13 mouse cellular contexts compared by ENCODE assay signal in genomic region chr7:19821633-19822032, GRCm38 (mm10). TPM values are rescaled to one million over a fixed set of nuclear protein-coding genes. Genes with fewer than 3 reads are reported as not detected.
DNase-seq lines count a peak whose midpoint lies in the region; ATAC-seq and TF ChIP-seq lines count a peak whose summit lies in the region.
"Had no signal": no experiment of that assay in that cellular context is flagged by ENCODE, and none has a peak within 500 bp of the region (broad histone marks: within the 10 kb centered on the region; RNA-seq: fewer than 3 reads in every experiment).

No protein-coding gene starts in this region.

- TF ChIP-seq EP300 in heart, postnatal 0 days (IDR thresholded peaks at IDR 0.05; ENCODE audit: low read depth): no peak
- no peak for TF ChIP-seq EP300 in liver, embryonic 14.5 days (IDR thresholded peaks at IDR 0.05; ENCODE audit: low read depth)

- H3K36me3 ChIP-seq in heart, postnatal 0 days (replicated peaks; ENCODE audit: control insufficient read depth, insufficient read depth, low read length): no peaks in the 10 kb centered on the region
- H3K36me3 ChIP-seq in E14TG2a.4 (ENCODE audit: insufficient read depth, low read length): peaks cover 30% of the 10 kb centered on the region
- no peaks in the 10 kb centered on the region for H3K36me3 ChIP-seq in embryonic facial prominence, embryonic 14.5 days (ENCODE audit: control insufficient read depth, insufficient read depth, low read length)
- no peaks in the 10 kb centered on the region for H3K36me3 ChIP-seq in liver, embryonic 14.5 days (replicated peaks; ENCODE audit: control insufficient read depth, insufficient read depth, low read depth)
- H3K36me3 ChIP-seq: G1E; hindbrain, embryonic 13.5 days; limb, embryonic 15.5 days had no signal

- DNase-seq in heart, postnatal 0 days (ENCODE audit: low spot score): no peak
- DNase-seq in heart, postnatal 25 days (ENCODE audit: low spot score): no peak
- DNase-seq in embryonic facial prominence, embryonic 14.5 days (ENCODE audit: low spot score): no peak
- no peak for DNase-seq in liver, embryonic 14.5 days (ENCODE audit: low read depth in 3 of 3, low spot score in 3 of 3)
- no peak for DNase-seq in cerebellum, adult 2 months
- no peak for DNase-seq in right cerebral cortex, postnatal 14 days
- DNase-seq: cerebellum, adult 11-12 months had no signal

- ATAC-seq in heart, postnatal 0 days (ENCODE audit: insufficient read depth, low read depth): no peak
- no peak for ATAC-seq in embryonic facial prominence, embryonic 14.5 days (ENCODE audit: low read depth)
- ATAC-seq in liver, embryonic 14.5 days (ENCODE audit: insufficient read depth): no peak

- peaks cover 24% of the 10 kb centered on the region for H3K4me1 ChIP-seq in heart, postnatal 0 days (ENCODE audit: control insufficient read depth, insufficient read depth)
- H3K4me1 ChIP-seq in E14TG2a.4 (replicated peaks; ENCODE audit: low read depth, low read length): peaks cover 76% of the 10 kb centered on the region
- H3K4me1 ChIP-seq in embryonic facial prominence, embryonic 14.5 days (ENCODE audit: control insufficient read depth, insufficient read depth, low read length): peaks cover 41% of the 10 kb centered on the region
- H3K4me1 ChIP-seq in liver, embryonic 14.5 days (replicated peaks; ENCODE audit: control insufficient read depth in 2 of 2, insufficient read depth in 2 of 2, low read length in 1 of 2): peaks cover 0 to 28% of the 10 kb centered on the region in 2 experiments; a peak in 2 of 4 replicates
- H3K4me1 ChIP-seq in cerebellum, adult 2 months (ENCODE audit: control insufficient read depth, insufficient read depth, low read length): no peaks in the 10 kb centered on the region

- 80% methylated on average over 7 of the region's 7 CpGs for WGBS in heart, postnatal 0 days
- 65% methylated on average over 7 of the region's 7 CpGs for WGBS in embryonic facial prominence, embryonic 14.5 days
- WGBS in liver, embryonic 14.5 days (ENCODE audit: insufficient replicate concordance): 60% methylated on average over 7 of the region's 7 CpGs
- 61% methylated on average over 7 of the region's 7 CpGs for WGBS in cerebellum, adult 2 months

- intact Hi-C loops in heart, postnatal 25 days (cut with DNase I): no loop called here

- no peak overlapping the region; the same call in 1 of the 2 replicates for H3K4me2 ChIP-seq in heart, postnatal 0 days (ENCODE audit: low read depth, low read length)
- H3K4me2 ChIP-seq in embryonic facial prominence, embryonic 14.5 days (ENCODE audit: low read depth, low read length): peak overlapping the region; percentile 79; the same call in 1 of the 2 replicates
- peak overlapping the region; percentile 62 for H3K4me2 ChIP-seq in liver, embryonic 14.5 days (ENCODE audit: low read depth)

- TF ChIP-seq POLR2A in cerebellum, adult 2 months (IDR thresholded peaks at IDR 0.05; ENCODE audit: borderline replicate concordance, insufficient read depth, low read length): no peak

- H3K9ac ChIP-seq in heart, postnatal 0 days (replicated peaks; ENCODE audit: low read depth, low read length): no peak overlapping the region
- H3K9ac ChIP-seq in embryonic facial prominence, embryonic 14.5 days (ENCODE audit: low read depth, low read length): no peak overlapping the region
- H3K9ac ChIP-seq in liver, embryonic 14.5 days (replicated peaks): no peak overlapping the region

- H3K4me3 ChIP-seq in heart, postnatal 0 days (ENCODE audit: low read depth, low read length): peak overlapping the region; percentile 52; the same call in 1 of the 2 replicates
- peak overlapping the region; percentile 88 for H3K4me3 ChIP-seq in E14TG2a.4 (replicated peaks; ENCODE audit: low read length)
- H3K4me3 ChIP-seq in embryonic facial prominence, embryonic 14.5 days (ENCODE audit: low read depth, low read length): peak overlapping the region; percentile 44
- peak overlapping the region; percentile 39 to 53; a peak in 3 of 4 replicates for H3K4me3 ChIP-seq in liver, embryonic 14.5 days (ENCODE audit: insufficient read depth in 1 of 2, low read depth in 2 of 2, low read length in 2 of 2)
- no peak overlapping the region for H3K4me3 ChIP-seq in cerebellum, adult 2 months (replicated peaks; ENCODE audit: insufficient read depth, low read depth, low read length)

- no peaks in the 10 kb centered on the region for H3K9me3 ChIP-seq in heart, postnatal 0 days (replicated peaks; ENCODE audit: control insufficient read depth, low read length)
- no peaks in the 10 kb centered on the region for H3K9me3 ChIP-seq in E14TG2a.4 (ENCODE audit: low read length)
- peaks cover 5% of the 10 kb centered on the region; the same call in 1 of the 2 replicates for H3K9me3 ChIP-seq in embryonic facial prominence, embryonic 14.5 days (ENCODE audit: control insufficient read depth, low read length)
- no peaks in the 10 kb centered on the region for H3K9me3 ChIP-seq in liver, embryonic 14.5 days (ENCODE audit: control insufficient read depth, low read length)
- H3K9me3 ChIP-seq: G1E; limb, embryonic 15.5 days had no signal

- no peak overlapping the region for H3K27ac ChIP-seq in heart, postnatal 0 days (ENCODE audit: low read depth)
- no peak overlapping the region for H3K27ac ChIP-seq in embryonic facial prominence, embryonic 14.5 days (replicated peaks; ENCODE audit: low read depth, low read length)
- no peak overlapping the region for H3K27ac ChIP-seq in liver, embryonic 14.5 days
- H3K27ac ChIP-seq in cerebellum, adult 2 months (ENCODE audit: insufficient read depth, low read length): no peak overlapping the region
- H3K27ac ChIP-seq: hindbrain, embryonic 13.5 days; layer of hippocampus, adult 2 months had no signal

- TF ChIP-seq CTCF in heart, postnatal 0 days (IDR thresholded peaks at IDR 0.05; ENCODE audit: low read depth): no peak
- TF ChIP-seq CTCF in E14TG2a.4 (conservative IDR thresholded peaks at IDR 0.05; ENCODE audit: low read length): no peak
- no peak for TF ChIP-seq CTCF in liver, embryonic 14.5 days (IDR thresholded peaks at IDR 0.05; ENCODE audit: low read depth)
- TF ChIP-seq CTCF in cerebellum, adult 2 months (IDR thresholded peaks at IDR 0.05; ENCODE audit: borderline replicate concordance, insufficient read depth, low read depth, low read length): no peak

- peaks cover 12% of the 10 kb centered on the region for H3K27me3 ChIP-seq in heart, postnatal 0 days (ENCODE audit: control insufficient read depth, insufficient read depth, low read length)
- H3K27me3 ChIP-seq in E14TG2a.4 (ENCODE audit: insufficient read depth, low read length): no peaks in the 10 kb centered on the region
- peaks cover 13% of the 10 kb centered on the region for H3K27me3 ChIP-seq in embryonic facial prominence, embryonic 14.5 days (replicated peaks; ENCODE audit: control insufficient read depth, insufficient read depth, low read length)
- H3K27me3 ChIP-seq in liver, embryonic 14.5 days (ENCODE audit: control insufficient read depth, insufficient read depth, low read length): peaks cover 19% of the 10 kb centered on the region
- H3K27me3 ChIP-seq in cerebellum, adult 2 months (ENCODE audit: control insufficient read depth, insufficient read depth, low read length): peaks cover 4% of the 10 kb centered on the region; the same call in 1 of the 2 replicates

RNA-seq across cellular contexts. Expression of gene Bcl3, which starts 0.9 kb away (rescaled TPM):
- total RNA-seq in heart, postnatal 0 days (2014; rRNA removed; ENCODE audit: low replicate concordance): 1.7 and 6.7 TPM in 2 replicates
- 1.6 and 2.0 TPM in 2 replicates for polyA plus RNA-seq in heart, postnatal 0 days (2015; fragmentation: Nextera tagmentation; extraction: Ambion mirVana)
- 1 to 10 TPM; 3.0 to 3.9 TPM for total RNA-seq in heart, postnatal 25 days (2021)
- 4.3 and 4.6 TPM in 2 replicates for polyA plus RNA-seq in embryonic facial prominence, embryonic 14.5 days (2014; fragmentation: Nextera tagmentation; extraction: Ambion mirVana)
- polyA plus RNA-seq in liver, embryonic 14.5 days (2012; rRNA removed): 2.7 and 3.1 TPM in 2 replicates
- polyA plus RNA-seq in liver, embryonic 14.5 days (2014; fragmentation: Nextera tagmentation; extraction: Ambion mirVana): 3.5 and 3.8 TPM in 2 replicates
- polyA plus RNA-seq in cerebellum, adult 2 months (2012; rRNA removed): 0.80 and 0.84 TPM in 2 replicates

RNA-seq across cellular contexts. Expression of gene Cblc, which starts 25.0 kb away (rescaled TPM):
- total RNA-seq in heart, postnatal 0 days (2014; rRNA removed; ENCODE audit: low replicate concordance): 0.35 TPM in 1 of 2 replicates, not detected in the other
- polyA plus RNA-seq in heart, postnatal 0 days (2015; fragmentation: Nextera tagmentation; extraction: Ambion mirVana): 0.36 and 0.37 TPM in 2 replicates
- total RNA-seq in heart, postnatal 25 days (2021): under 1 TPM in 1 of 2 experiments, not detected in 1; 0.73 TPM
- 4.7 TPM in 2 replicates for polyA plus RNA-seq in embryonic facial prominence, embryonic 14.5 days (2014; fragmentation: Nextera tagmentation; extraction: Ambion mirVana)
- 0.95 and 1.2 TPM in 2 replicates for polyA plus RNA-seq in liver, embryonic 14.5 days (2012; rRNA removed)
- polyA plus RNA-seq in liver, embryonic 14.5 days (2014; fragmentation: Nextera tagmentation; extraction: Ambion mirVana): 1.1 and 1.3 TPM in 2 replicates
- not detected in 2 replicates for polyA plus RNA-seq in cerebellum, adult 2 months (2012; rRNA removed)
- total RNA-seq: G1E; gastrocnemius, adult 18-20 months; layer of hippocampus, adult 2 months had no signal
- polyA plus RNA-seq: G1E; hindbrain, embryonic 13.5 days had no signal

RNA-seq across cellular contexts. Expression of gene Gm19345, which starts 30.2 kb away (rescaled TPM):
- total RNA-seq in heart, postnatal 0 days (2014; rRNA removed; ENCODE audit: low replicate concordance): not detected in 2 replicates
- not detected in 2 replicates for polyA plus RNA-seq in heart, postnatal 0 days (2015; fragmentation: Nextera tagmentation; extraction: Ambion mirVana)
- total RNA-seq in heart, postnatal 25 days (2021): not detected
- polyA plus RNA-seq in embryonic facial prominence, embryonic 14.5 days (2014; fragmentation: Nextera tagmentation; extraction: Ambion mirVana): 0.69 and 0.75 TPM in 2 replicates
- polyA plus RNA-seq in liver, embryonic 14.5 days (2012; rRNA removed): not detected in 2 replicates
- polyA plus RNA-seq in liver, embryonic 14.5 days (2014; fragmentation: Nextera tagmentation; extraction: Ambion mirVana): not detected in 2 replicates
- polyA plus RNA-seq in cerebellum, adult 2 months (2012; rRNA removed): 6.9 and 8.2 TPM in 2 replicates
- total RNA-seq: G1E; gastrocnemius, adult 18-20 months had no signal
- polyA plus RNA-seq: G1E; limb, embryonic 15.5 days had no signal

RNA-seq across cellular contexts. Expression of gene Ceacam16, which starts 39.5 kb away (rescaled TPM):
- not detected in 2 replicates for total RNA-seq in heart, postnatal 0 days (2014; rRNA removed; ENCODE audit: low replicate concordance)
- polyA plus RNA-seq in heart, postnatal 0 days (2015; fragmentation: Nextera tagmentation; extraction: Ambion mirVana): not detected in 2 replicates
- total RNA-seq in heart, postnatal 25 days (2021): under 1 TPM in 1 of 2 experiments, not detected in 1; 0.42 TPM
- not detected in 2 replicates for polyA plus RNA-seq in embryonic facial prominence, embryonic 14.5 days (2014; fragmentation: Nextera tagmentation; extraction: Ambion mirVana)
- 0.04 TPM in 1 of 2 replicates, not detected in the other for polyA plus RNA-seq in liver, embryonic 14.5 days (2012; rRNA removed)
- 0.08 TPM in 1 of 2 replicates, not detected in the other for polyA plus RNA-seq in liver, embryonic 14.5 days (2014; fragmentation: Nextera tagmentation; extraction: Ambion mirVana)
- polyA plus RNA-seq in cerebellum, adult 2 months (2012; rRNA removed): 0.21 and 0.74 TPM in 2 replicates
- total RNA-seq: gastrocnemius, adult 18-20 months; layer of hippocampus, adult 2 months had no signal
- polyA plus RNA-seq: limb, embryonic 15.5 days had no signal

RNA-seq across cellular contexts. Expression of gene Bcam, which starts 50.8 kb away (rescaled TPM):
- total RNA-seq in heart, postnatal 0 days (2014; rRNA removed; ENCODE audit: low replicate concordance): 697 and 786 TPM in 2 replicates
- polyA plus RNA-seq in heart, postnatal 0 days (2015; fragmentation: Nextera tagmentation; extraction: Ambion mirVana): 293 and 303 TPM in 2 replicates
- 100 to 1,000 TPM; 220 to 229 TPM for total RNA-seq in heart, postnatal 25 days (2021)
- 101 and 114 TPM in 2 replicates for polyA plus RNA-seq in embryonic facial prominence, embryonic 14.5 days (2014; fragmentation: Nextera tagmentation; extraction: Ambion mirVana)
- polyA plus RNA-seq in liver, embryonic 14.5 days (2012; rRNA removed): 6.3 and 7.6 TPM in 2 replicates
- 4.9 and 6.6 TPM in 2 replicates for polyA plus RNA-seq in liver, embryonic 14.5 days (2014; fragmentation: Nextera tagmentation; extraction: Ambion mirVana)
- 24.7 and 25.3 TPM in 2 replicates for polyA plus RNA-seq in cerebellum, adult 2 months (2012; rRNA removed)
- polyA plus RNA-seq: G1E had no signal
